In the genomic region with DNA sequence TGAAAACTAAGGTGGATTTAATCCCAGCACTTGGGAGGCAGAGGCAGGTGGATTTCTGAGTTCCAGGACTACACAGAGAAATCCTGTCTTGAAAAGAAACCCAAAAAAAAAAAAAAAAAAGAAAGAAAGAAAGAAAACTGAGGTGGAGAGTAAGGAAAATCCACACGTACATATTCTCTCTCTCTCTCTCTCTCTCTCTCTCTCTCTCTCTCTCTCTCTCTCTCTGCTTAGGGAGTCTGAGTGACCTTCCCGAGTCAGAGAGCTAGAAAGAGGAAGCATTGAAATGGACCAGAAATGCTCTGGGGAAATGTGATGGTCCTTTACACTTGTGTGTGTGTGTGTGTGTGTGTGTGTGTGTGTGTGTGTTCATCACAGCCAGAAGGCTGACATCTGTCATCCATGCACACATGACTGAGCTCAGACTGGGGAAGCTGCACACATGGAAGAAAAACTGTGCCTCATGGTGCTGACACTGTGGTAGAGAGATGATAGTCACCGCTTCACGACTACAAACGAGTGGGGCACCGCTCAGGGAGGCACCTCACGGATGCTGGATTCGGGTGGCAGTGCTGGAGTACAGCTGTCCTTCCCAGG, we compare ENCODE assay signal across 15 mouse cellular contexts. TPM values are rescaled to one million over a fixed set of nuclear protein-coding genes. Genes with fewer than 3 reads are reported as not detected.
DNase-seq lines count a peak whose midpoint lies in the region; ATAC-seq and TF ChIP-seq lines count a peak whose summit lies in the region.
"Had no signal": no experiment of that assay in that cellular context is flagged by ENCODE, and none has a peak within 500 bp of the region (broad histone marks: within the 10 kb centered on the region; RNA-seq: fewer than 3 reads in every experiment).

No protein-coding gene starts in this region.

- H3K79me2 ChIP-seq in MEL (ENCODE audit: control insufficient read depth, insufficient read depth, low read length, poor library complexity), result no peaks in the 10 kb centered on the region

- H3K4me2 ChIP-seq in liver, embryonic 13.5 days, result peak overlapping the region; percentile 34; the same call in 1 of the 2 replicates
- H3K4me2 ChIP-seq in intestine, embryonic 16.5 days (ENCODE audit: low read depth, low read length), result no peak overlapping the region
- H3K4me2 ChIP-seq: hindbrain, embryonic 15.5 days had no signal

- no peak overlapping the region for H3K27ac ChIP-seq in MEL (ENCODE audit: control insufficient read depth, low read depth, low read length)
- H3K27ac ChIP-seq in liver, embryonic 13.5 days, result peak overlapping the region; percentile 89
- no peak overlapping the region for H3K27ac ChIP-seq in intestine, embryonic 16.5 days (ENCODE audit: low read length)
- H3K27ac ChIP-seq: forebrain, embryonic 10.5 days; hindbrain, embryonic 15.5 days had no signal

- H3K9me3 ChIP-seq in MEL (replicated peaks; ENCODE audit: insufficient read depth, low read length), result no peaks in the 10 kb centered on the region
- no peaks in the 10 kb centered on the region for H3K9me3 ChIP-seq in liver, embryonic 13.5 days (replicated peaks)
- no peaks in the 10 kb centered on the region for H3K9me3 ChIP-seq in intestine, embryonic 16.5 days (ENCODE audit: control insufficient read depth, low read length)
- H3K9me3 ChIP-seq: forebrain, embryonic 10.5 days; hindbrain, embryonic 15.5 days had no signal

- no peak for TF ChIP-seq CTCF in MEL (IDR thresholded peaks at IDR 0.05 in 2 of 3, conservative IDR thresholded peaks at IDR 0.05 in 1 of 3; ENCODE audit: control insufficient read depth in 1 of 3, insufficient read depth in 1 of 3, low read depth in 2 of 3, low read length in 3 of 3, poor library complexity in 1 of 3, severe bottlenecking in 1 of 3)

- no peak for TF ChIP-seq POLR2A in MEL (IDR thresholded peaks at IDR 0.05; ENCODE audit: control insufficient read depth in 1 of 2, insufficient read depth in 1 of 2, low read depth in 1 of 2, low read length in 2 of 2, poor library complexity in 1 of 2)

- no peak for TF ChIP-seq EP300 in MEL (IDR thresholded peaks at IDR 0.05; ENCODE audit: low read depth in 1 of 2, low read length in 2 of 2)

- no peaks in the 10 kb centered on the region for H3K27me3 ChIP-seq in MEL (ENCODE audit: control insufficient read depth in 1 of 2, insufficient read depth in 2 of 2, low read length in 2 of 2)
- no peaks in the 10 kb centered on the region for H3K27me3 ChIP-seq in liver, embryonic 13.5 days
- H3K27me3 ChIP-seq in intestine, embryonic 16.5 days (replicated peaks; ENCODE audit: control insufficient read depth, insufficient read depth, low read length), result no peaks in the 10 kb centered on the region
- H3K27me3 ChIP-seq: hindbrain, embryonic 15.5 days had no signal

- peaks cover 0 to 28% of the 10 kb centered on the region in 2 experiments; a peak in 2 of 4 replicates for H3K36me3 ChIP-seq in MEL (ENCODE audit: control insufficient read depth in 1 of 2, insufficient read depth in 2 of 2, low read length in 2 of 2)
- no peaks in the 10 kb centered on the region for H3K36me3 ChIP-seq in liver, embryonic 13.5 days
- no peaks in the 10 kb centered on the region for H3K36me3 ChIP-seq in intestine, embryonic 16.5 days (ENCODE audit: control insufficient read depth, insufficient read depth, low read length)
- H3K36me3 ChIP-seq: forebrain, embryonic 10.5 days; hindbrain, embryonic 15.5 days had no signal

- H3K4me1 ChIP-seq in MEL (ENCODE audit: control insufficient read depth in 1 of 2, insufficient read depth in 2 of 2, low read length in 2 of 2), result peaks cover 10 to 42% of the 10 kb centered on the region in 2 experiments
- H3K4me1 ChIP-seq in liver, embryonic 13.5 days (replicated peaks), result peaks cover 80% of the 10 kb centered on the region
- peaks cover 13% of the 10 kb centered on the region for H3K4me1 ChIP-seq in intestine, embryonic 16.5 days (ENCODE audit: control insufficient read depth, insufficient read depth, low read length)
- H3K4me1 ChIP-seq: forebrain, embryonic 10.5 days; hindbrain, embryonic 15.5 days had no signal

- WGBS in liver, embryonic 13.5 days (ENCODE audit: insufficient replicate concordance), result 45% methylated on average over 8 of the region's 8 CpGs
- WGBS in intestine, embryonic 16.5 days, result 86% methylated on average over 8 of the region's 8 CpGs

- no peak for ATAC-seq in liver, embryonic 13.5 days (ENCODE audit: low read depth)
- ATAC-seq in monocyte, adult 5-6 weeks (replicated peaks; ENCODE audit: insufficient number of reproducible peaks, low FRiP score, low TSS enrichment, poor library complexity, severe bottlenecking), result peak; percentile 40
- ATAC-seq in intestine, embryonic 16.5 days, result no peak

- no peak overlapping the region for H3K4me3 ChIP-seq in MEL (ENCODE audit: control insufficient read depth in 1 of 2, insufficient read depth in 1 of 2, low read depth in 2 of 2, low read length in 2 of 2)
- no peak overlapping the region for H3K4me3 ChIP-seq in liver, embryonic 13.5 days (replicated peaks)
- H3K4me3 ChIP-seq in intestine, embryonic 16.5 days (ENCODE audit: low read length), result no peak overlapping the region
- H3K4me3 ChIP-seq: forebrain, embryonic 10.5 days; hindbrain, embryonic 15.5 days had no signal

- no peak for TF ChIP-seq RAD21 in MEL (IDR thresholded peaks at IDR 0.05; ENCODE audit: low read depth, low read length)

- peak; percentile 59 to 61 for DNase-seq in B cell, adult 2 months
- DNase-seq in MEL (ENCODE audit: low read depth, low spot score), result peak; percentile 50
- DNase-seq in liver, embryonic 13.5 days, result no peak
- DNase-seq in adrenal gland, adult 18-20 months (ENCODE audit: low spot score in 2 of 2), result no peak
- no peak for DNase-seq in adrenal gland, adult (ENCODE audit: inconsistent age in 2 of 2, low spot score in 1 of 2)
- DNase-seq: cerebellum, adult 11-12 months; kidney, adult 18-20 months; kidney, postnatal 36 days; lung, adult 2 months; lung, postnatal 4 days; thymus, adult 18-20 months had no signal

- no peak overlapping the region for H3K9ac ChIP-seq in MEL (ENCODE audit: control insufficient read depth, low read depth, low read length, poor library complexity, severe bottlenecking)
- peak overlapping the region; percentile 39 for H3K9ac ChIP-seq in liver, embryonic 13.5 days
- H3K9ac ChIP-seq in intestine, embryonic 16.5 days (ENCODE audit: low read depth, low read length), result no peak overlapping the region
- H3K9ac ChIP-seq: hindbrain, embryonic 15.5 days had no signal

TF ChIP-seq in MEL, 35 proteins besides CTCF, POLR2A, EP300 and RAD21 (continues in another document):
- TF ChIP-seq GATA1 (IDR thresholded peaks at IDR 0.05; ENCODE audit: low read depth, low read length) (no peak), MYB (IDR thresholded peaks at IDR 0.05; ENCODE audit: low read depth, low read length) (no peak), RCOR1 (IDR thresholded peaks at IDR 0.05; ENCODE audit: low read depth, low read length) (no peak), MEF2A (IDR thresholded peaks at IDR 0.05; ENCODE audit: extremely low read depth, insufficient replicate concordance, low read depth, low read length, poor library complexity, severe bottlenecking) (no peak), SMC3 (IDR thresholded peaks at IDR 0.05; ENCODE audit: low read depth, low read length) (no peak), E2F4 (IDR thresholded peaks at IDR 0.05; ENCODE audit: borderline replicate concordance, low read depth, low read length) (no peak), NRF1 (IDR thresholded peaks at IDR 0.05; ENCODE audit: insufficient read depth, low read depth, low read length, poor library complexity, severe bottlenecking) (no peak), HCFC1 (IDR thresholded peaks at IDR 0.05; ENCODE audit: low read depth, low read length) (no peak), ZNF384 (IDR thresholded peaks at IDR 0.05; ENCODE audit: low read depth, low read length) (peak; percentile 44), NELFE (IDR thresholded peaks at IDR 0.05; ENCODE audit: low read depth, low read length) (no peak), USF1 (IDR thresholded peaks at IDR 0.05; ENCODE audit: low read depth, low read length) (no peak), TBP (IDR thresholded peaks at IDR 0.05; ENCODE audit: low read depth, low read length) (no peak), ZMIZ1 (IDR thresholded peaks at IDR 0.05; ENCODE audit: low read depth, low read length) (no peak), POLR2AphosphoS5 (IDR thresholded peaks at IDR 0.05; ENCODE audit: borderline replicate concordance, low read depth, low read length) (no peak), MAZ (IDR thresholded peaks at IDR 0.05; ENCODE audit: low read depth, low read length) (no peak), MAX (IDR thresholded peaks at IDR 0.05; ENCODE audit: low read length) (0 out of 2 replicates have a peak, but pooled peaks have one; percentile 23), SIN3A (IDR thresholded peaks at IDR 0.05; ENCODE audit: low read length) (0 out of 2 replicates have a peak, but pooled peaks have one; percentile 16), UBTF (IDR thresholded peaks at IDR 0.05; ENCODE audit: borderline replicate concordance, insufficient read depth, low read depth, low read length) (no peak), MYC (IDR thresholded peaks at IDR 0.05; ENCODE audit: low read depth, low read length) (no peak), ZKSCAN1 (IDR thresholded peaks at IDR 0.05; ENCODE audit: low read depth, low read length) (no peak), MAFK (IDR thresholded peaks at IDR 0.05; ENCODE audit: borderline replicate concordance, low read depth, low read length) (no peak), TCF12 (IDR thresholded peaks at IDR 0.05; ENCODE audit: low read depth, low read length) (no peak), JUND (IDR thresholded peaks at IDR 0.05; ENCODE audit: low read depth, low read length) (peak; percentile 96), KAT2A (conservative IDR thresholded peaks at IDR 0.05; ENCODE audit: low read depth, low read length) (no peak), ELF1 (IDR thresholded peaks at IDR 0.05; ENCODE audit: low read depth, low read length) (no peak), CHD2 (IDR thresholded peaks at IDR 0.05; ENCODE audit: low read length) (no peak), ZC3H11A (IDR thresholded peaks at IDR 0.05; ENCODE audit: low read depth, low read length) (no peak), POLR2AphosphoS2 (IDR thresholded peaks at IDR 0.05; ENCODE audit: low read length) (no peak), GABPA (IDR thresholded peaks at IDR 0.05; ENCODE audit: low read depth, low read length) (no peak)

RNA-seq across cellular contexts. Expression of a gene that starts 40.0 kb away (rescaled TPM):
- total RNA-seq in MEL (2012; rRNA removed), result 30.9 and 35.4 TPM in 2 replicates
- polyA plus RNA-seq in MEL (2012; ENCODE audit: insufficient read depth in 1 of 2, insufficient read length in 2 of 2, low read depth in 1 of 2, low replicate concordance in 2 of 2, missing spikeins in 1 of 2), result 10 to 100 TPM in 1 of 2 experiments, not detected in 1; 56.1 TPM
- 28.9 and 30.2 TPM in 2 replicates for polyA plus RNA-seq in liver, embryonic 13.5 days (2015; fragmentation: Nextera tagmentation; extraction: Ambion mirVana)
- 35.1 to 44.1 TPM (median 40.2 TPM) in 3 replicates for total RNA-seq in monocyte, adult 5-6 weeks (2017)
- total RNA-seq in adrenal gland, adult 18-20 months (2021), result 10 to 100 TPM; 69.5 to 71.5 TPM
- polyA plus RNA-seq in intestine, embryonic 16.5 days (2015; fragmentation: Nextera tagmentation; extraction: Ambion mirVana), result 59.3 and 60.2 TPM in 2 replicates

Comparison
In these comparisons a context has a peak if more than half of its experiments do, and no peak if none do; other contexts are left out.
1. DNase-seq: peak in B cell, adult 2 months (2 of 2) and MEL (single experiment); none in liver, embryonic 13.5 days (single experiment), adrenal gland, adult 18-20 months (0 of 2) and adrenal gland, adult (0 of 2).